Mouse (Mus musculus) small intestine, adult 2 months (tissue): Measurements from ENCODE around the gene Akap13. TPM values are rescaled to one million over a fixed set of nuclear protein-coding genes. Genes with fewer than 3 reads are reported as not detected.
"Not testable (repeated sequence)": the region's sequence is repeated elsewhere in the genome, so short reads cannot be mapped to it uniquely, and the experiment has no call there.

Experiments
- H3K27ac ChIP-seq: fragments of 200-500 bp; 2 replicates; pipeline ENCODE4 v1.5.1; 2012; ENCODE audit warnings: low read depth, low read length, control low read depth, inconsistent platforms; ENCODE audit not compliant: insufficient read depth
- H3K27me3 ChIP-seq: fragments of 200-500 bp; 2 replicates; pipeline ENCODE4 v1.6.1; 2012; ENCODE audit warnings: mild to moderate bottlenecking, moderate library complexity, low read length, inconsistent platforms; ENCODE audit not compliant: control insufficient read depth, insufficient read depth
- H3K36me3 ChIP-seq: fragments of 200-500 bp; 2 replicates; pipeline ENCODE4 v1.6.1; 2012; ENCODE audit warnings: mild to moderate bottlenecking, low read length, control low read depth, inconsistent platforms; ENCODE audit not compliant: control insufficient read depth, insufficient read depth
- H3K4me1 ChIP-seq: fragments of 200-500 bp; 2 replicates; pipeline ENCODE4 v1.6.1; 2012; ENCODE audit warnings: low read length, inconsistent platforms, mixed read lengths; ENCODE audit not compliant: control insufficient read depth, insufficient read depth, insufficient read length
- H3K4me3 ChIP-seq: fragments of 200-500 bp; 2 replicates; pipeline ENCODE4 v1.5.1; 2012; ENCODE audit warnings: low read depth, mild to moderate bottlenecking, control low read depth, inconsistent platforms, low read length, moderate library complexity
- CTCF ChIP-seq: fragments of 200-500 bp; IDR thresholded peaks from 2 replicates; pipeline ENCODE4 v1.5.1; 2012; ENCODE audit warnings: low read depth, mild to moderate bottlenecking, control low read depth, inconsistent platforms, low read length, moderate library complexity, mixed read lengths; ENCODE audit not compliant: insufficient replicate concordance, insufficient read length; ENCODE audit errors: extremely low read depth
- POLR2A ChIP-seq: fragments of 200-500 bp; IDR thresholded peaks from 2 replicates; pipeline ENCODE4 v1.6.1; 2012; ENCODE audit warnings: low read depth, mild to moderate bottlenecking, control low read depth, inconsistent platforms, low read length, moderate library complexity
- WGBS: fragments of 180-500 bp; shearing (Covaris S2); methylation state at CpG from one replicate; pipeline ENCODE4 v1.1.7; 2018; 5-methylcytosine and 5-hydroxymethylcytosine counted together
- polyA plus RNA-seq: library from polyadenylated mRNA; depleted of rRNA; stranded (reverse); fragments of >200 nt; gene quantifications from 2 replicates; pipeline ENCODE4 v1.2.3, GENCODE M21; 2012

Gene Akap13
- polyA plus RNA-seq, 1 experiment: 15.8 TPM

DNA sequence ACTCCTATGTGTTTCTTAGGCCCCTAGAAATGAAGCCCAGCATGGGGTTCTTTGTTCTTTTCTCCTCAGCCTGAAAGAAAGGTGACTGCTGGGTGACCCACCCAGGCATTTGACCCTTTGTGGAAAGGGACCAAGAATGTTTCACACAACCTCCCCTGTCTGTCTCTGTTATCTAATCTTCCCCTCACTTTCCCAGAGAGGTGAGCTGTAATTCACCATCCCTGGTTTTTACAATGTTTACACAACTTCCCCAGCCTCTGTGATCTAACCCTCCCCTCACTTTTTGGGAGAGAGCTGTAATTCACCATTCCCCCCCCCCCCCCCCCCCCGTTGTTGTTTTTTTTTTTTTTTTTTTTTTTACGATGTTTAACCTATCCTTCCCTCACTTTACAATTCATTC is 331.5 kb downstream of the Akap13 start:
- 0% methylated on average over 1 of the region's 2 CpGs for WGBS
- peak overlapping the region; percentile 49; the same call in 1 of the 2 replicates for H3K27ac ChIP-seq
- TF ChIP-seq CTCF (no peak), POLR2A (no peak)
- H3K4me3 ChIP-seq: no peak overlapping the region
- peaks cover 34% of the 10 kb centered on the region; the same call in 1 of the 2 replicates for H3K4me1 ChIP-seq
- no peaks in the 10 kb centered on the region for H3K27me3 ChIP-seq
- H3K36me3 ChIP-seq: no peaks in the 10 kb centered on the region

DNA sequence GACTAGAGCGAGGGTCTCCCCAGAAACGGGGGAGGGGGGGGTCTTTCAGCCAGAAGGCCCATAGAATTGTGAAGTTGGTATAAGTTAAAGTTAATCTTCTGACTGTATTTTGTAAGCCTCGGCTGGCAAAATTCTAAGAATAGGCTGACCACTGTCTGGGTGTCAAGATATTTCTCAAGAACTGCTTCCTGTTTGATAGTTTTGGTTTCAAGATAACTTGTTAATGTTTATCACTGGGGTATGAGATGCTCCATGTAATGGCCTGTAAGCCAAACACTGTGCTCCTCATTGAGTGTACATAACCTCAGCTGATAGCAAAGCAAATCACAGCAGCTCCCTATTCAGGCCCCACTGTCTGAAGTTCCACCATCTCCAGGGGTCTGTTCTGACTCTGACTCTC is 332.0 kb downstream of the Akap13 start:
- Histone ChIP-seq H3K27ac (peak overlapping the region; percentile 85), H3K4me3 (no peak overlapping the region), H3K27me3 (no peaks in the 10 kb centered on the region), H3K4me1 (peaks cover 33% of the 10 kb centered on the region; the same call in 1 of the 2 replicates), H3K36me3 (no peaks in the 10 kb centered on the region)
- 12% methylated on average over 3 of the region's 3 CpGs for WGBS
- TF ChIP-seq POLR2A: no peak
- no peak for TF ChIP-seq CTCF

DNA sequence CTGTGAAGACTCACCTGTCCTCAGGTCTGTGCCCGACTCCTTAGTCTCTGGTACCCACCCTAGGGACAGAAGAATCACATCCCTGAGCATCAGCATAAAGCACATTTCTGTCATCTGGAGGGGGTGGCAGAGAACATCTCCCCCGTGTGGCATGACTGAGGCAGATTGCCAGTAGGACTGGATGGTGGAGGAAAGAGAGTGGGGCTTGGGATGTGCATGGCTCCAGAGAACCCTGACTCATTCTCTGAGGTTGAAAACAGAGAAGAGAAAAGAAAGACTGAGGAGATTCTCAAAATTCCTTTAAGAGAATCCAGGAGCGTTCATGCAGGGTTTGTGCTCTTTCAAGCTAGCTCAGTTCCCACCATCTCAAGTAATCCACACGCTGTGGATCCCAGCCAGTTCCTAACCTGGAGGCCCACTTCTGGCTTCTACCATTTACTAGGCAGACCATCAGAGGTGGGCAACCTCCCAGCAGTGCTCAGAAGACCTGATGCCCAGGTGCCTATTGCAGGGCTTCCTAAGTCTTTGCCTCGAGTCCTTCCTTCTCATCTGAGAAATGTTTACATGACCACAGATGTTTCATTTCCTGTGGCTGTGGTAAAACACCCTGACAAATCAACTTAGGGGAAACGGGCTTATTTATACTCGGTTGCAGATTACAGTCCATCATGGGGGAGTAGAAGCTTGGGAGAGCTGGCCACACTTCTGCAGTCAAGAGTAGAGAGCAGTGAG is 332.9 kb downstream of the Akap13 start:
- 67% methylated on average over 5 of the region's 7 CpGs for WGBS
- Histone ChIP-seq H3K27ac (peak overlapping the region; percentile 82), H3K4me1 (peaks cover 26% of the 10 kb centered on the region; the same call in 1 of the 2 replicates)
- not testable (repeated sequence) for H3K27me3 ChIP-seq, H3K4me3 ChIP-seq, H3K36me3 ChIP-seq

DNA sequence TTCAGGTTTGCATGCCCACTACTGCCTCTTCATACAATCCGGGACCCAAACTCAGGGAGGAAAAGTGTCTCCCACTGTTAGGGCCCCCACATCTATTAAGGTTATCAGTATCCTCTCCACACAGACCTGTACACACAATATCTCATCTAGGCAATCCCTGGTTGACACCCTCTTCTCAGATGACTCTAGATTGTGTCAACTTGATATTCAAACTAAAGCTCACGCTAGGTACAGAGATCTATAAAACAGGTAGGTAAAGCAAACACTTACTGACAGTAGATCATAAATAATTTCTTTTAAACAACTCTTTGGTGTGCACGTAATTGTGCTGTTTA is 333.4 kb downstream of the Akap13 start:
- 69% methylated on average over 3 of the region's 3 CpGs for WGBS
- Histone ChIP-seq H3K4me1 (peaks cover 25% of the 10 kb centered on the region; the same call in 1 of the 2 replicates), H3K27ac (0 out of 2 replicates have a peak overlapping the region, but pooled peaks have one; percentile 51)
- H3K36me3 ChIP-seq, H3K4me3 ChIP-seq, H3K27me3 ChIP-seq: not testable (repeated sequence)

DNA sequence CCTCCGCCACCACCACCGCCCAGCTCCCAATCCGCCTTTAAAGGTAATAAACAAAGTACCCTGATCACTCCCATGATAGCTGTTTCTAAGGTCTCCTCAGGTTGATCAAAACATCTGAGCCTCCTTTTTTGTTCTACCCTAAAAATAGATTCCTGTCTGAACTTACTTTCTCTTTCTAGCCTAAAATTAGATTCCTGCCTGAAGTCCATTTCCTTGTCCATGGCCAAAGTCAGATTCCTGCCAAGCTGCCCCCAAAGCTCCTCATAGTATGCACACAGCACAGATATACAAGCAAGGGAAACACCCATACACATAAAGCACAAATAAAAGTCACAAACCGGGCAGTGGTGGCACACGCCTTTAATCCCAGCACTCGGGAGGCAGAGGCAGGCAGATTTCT is 334.4 kb downstream of the Akap13 start:
- no peak for TF ChIP-seq CTCF
- TF ChIP-seq POLR2A: no peak
- Histone ChIP-seq H3K4me3 (no peak overlapping the region), H3K36me3 (no peaks in the 10 kb centered on the region), H3K27ac (peak overlapping the region; percentile 45; the same call in 1 of the 2 replicates), H3K27me3 (no peaks in the 10 kb centered on the region), H3K4me1 (peaks cover 25% of the 10 kb centered on the region; the same call in 1 of the 2 replicates)
- 86% methylated on average over 6 of the region's 6 CpGs for WGBS

DNA sequence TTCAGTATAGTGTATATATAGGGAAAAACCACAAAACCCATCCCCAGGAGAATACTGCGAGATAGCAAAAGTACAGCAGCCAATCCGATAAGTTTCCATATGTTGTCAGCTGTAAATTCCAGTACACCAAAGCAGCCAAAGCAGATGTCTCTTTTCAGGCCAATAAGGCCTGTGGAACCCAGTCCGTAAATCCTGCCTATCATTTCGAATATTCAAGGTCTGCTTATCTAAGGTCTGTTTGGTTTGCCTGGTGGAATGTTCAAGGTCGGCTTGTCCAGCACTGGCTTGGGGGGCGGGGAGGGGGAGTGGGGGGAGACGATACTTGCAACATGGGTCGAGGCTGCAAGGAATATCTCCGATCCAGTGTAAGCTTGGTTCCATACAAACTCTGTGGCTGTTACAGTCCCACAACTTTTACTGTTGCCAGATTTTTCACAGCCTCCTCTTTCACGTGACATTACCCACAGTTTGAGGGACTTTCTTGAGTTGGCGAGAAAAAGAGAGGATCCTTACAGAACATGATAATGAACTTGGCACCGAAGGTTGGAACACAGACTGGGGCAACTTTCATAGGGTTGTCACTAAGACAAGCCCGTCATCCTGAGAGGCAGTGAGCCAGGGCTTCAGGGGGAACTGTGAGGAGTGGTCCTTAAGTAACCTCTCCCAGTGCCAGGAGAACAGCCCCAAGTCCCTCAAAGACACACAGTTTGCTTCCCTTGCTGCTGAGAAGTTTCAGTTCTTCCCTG is 335.9 kb downstream of the Akap13 start:
- not testable (repeated sequence) for H3K27ac ChIP-seq, H3K36me3 ChIP-seq, H3K27me3 ChIP-seq, H3K4me3 ChIP-seq
- H3K4me1 ChIP-seq: peaks cover 23% of the 10 kb centered on the region
- WGBS: 72% methylated on average over 13 of the region's 13 CpGs

DNA sequence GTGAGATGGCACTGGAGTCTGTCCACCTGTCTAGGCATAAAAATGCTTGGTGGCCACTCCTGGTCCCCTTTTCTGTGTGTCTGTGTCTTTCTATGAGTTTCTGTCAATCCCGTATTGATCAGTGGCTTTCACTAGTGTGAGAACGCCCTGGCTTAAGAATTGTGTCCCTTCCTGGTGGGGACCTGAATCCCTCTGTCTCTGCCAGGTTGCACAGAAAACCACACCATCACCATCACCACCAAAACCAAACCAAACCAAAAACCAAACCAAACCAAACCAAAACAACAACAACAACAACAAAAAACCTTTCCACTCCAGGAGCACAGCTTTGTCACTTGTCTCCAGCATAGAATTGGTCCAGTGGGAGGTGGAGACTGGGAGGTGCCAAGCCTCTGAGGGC is 337.8 kb downstream of the Akap13 start:
- Histone ChIP-seq H3K27me3 (no peaks in the 10 kb centered on the region), H3K27ac (no peak overlapping the region), H3K4me1 (peaks cover 16% of the 10 kb centered on the region), H3K4me3 (no peak overlapping the region), H3K36me3 (no peaks in the 10 kb centered on the region)
- TF ChIP-seq CTCF: no peak
- WGBS: 75% methylated on average over 2 of the region's 2 CpGs
